Mouse (Mus musculus) olfactory bulb, adult 2 months (tissue): Measurements from ENCODE around the gene Olfr267.

Experiments
- CTCF ChIP-seq: fragments of 200-500 bp; IDR thresholded peaks from 2 replicates; pipeline ENCODE4 v1.5.1; 2012; ENCODE audit warnings: low read depth, mild to moderate bottlenecking, low read length, moderate library complexity; ENCODE audit not compliant: insufficient read depth
- POLR2A ChIP-seq: fragments of 200-500 bp; IDR thresholded peaks from 2 replicates; pipeline ENCODE4 v1.6.1; 2012; ENCODE audit warnings: mild to moderate bottlenecking, low read depth, low read length, moderate library complexity; ENCODE audit not compliant: insufficient read depth

DNA sequence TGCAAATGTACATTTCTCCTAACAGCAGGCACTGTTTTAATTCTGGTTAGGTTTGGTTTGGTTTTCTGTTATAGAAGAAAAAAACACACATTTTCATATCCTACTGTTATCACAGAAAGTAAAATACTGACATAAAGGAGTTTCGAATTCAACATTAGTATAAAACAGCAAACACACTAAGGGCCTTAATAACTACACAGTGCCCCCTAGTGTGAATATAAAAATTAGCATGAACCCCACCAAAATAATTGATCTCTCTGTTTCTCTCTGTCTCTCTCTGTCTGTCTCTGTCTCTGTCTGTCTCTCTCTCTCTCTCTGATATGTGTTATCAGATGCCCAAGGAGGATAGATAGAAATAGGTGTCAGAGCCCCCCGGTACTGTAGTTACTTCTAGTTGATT is 38.0 kb downstream of the Olfr267 start:
- no peak for TF ChIP-seq CTCF
- no peak for TF ChIP-seq POLR2A
